Mouse (Mus musculus): ENCODE measurements around the gene Prss57. TPM values are rescaled to one million over a fixed set of nuclear protein-coding genes. Genes with fewer than 3 reads are reported as not detected.
A peak's percentile ranks its signal among the peaks of the same experiment; 100 is the strongest.

Prss57 gene
- polyA plus RNA-seq (2012; ENCODE audit: insufficient read depth, insufficient read length, missing spikeins) = not detected in 2 replicates

- H3K27ac ChIP-seq (replicated peaks; ENCODE audit: low read depth, low read length) = no peak within 1 kb of the TSS
- H3K4me3 ChIP-seq (ENCODE audit: insufficient read depth, low read depth, low read length) = no peak within 1 kb of the TSS
- peaks cover 6% of the 10 kb centered on the region; the same call in 1 of the 2 replicates for H3K4me1 ChIP-seq (ENCODE audit: control insufficient read depth, insufficient read depth, insufficient read length, low read length)
Measured at GRCm38 (mm10) chr10:79790861-79791260, at the start of gene Prss57. Gene Prss57, minus strand, starts transcription at chr10:79790961.

GRCm38 (mm10) chr10:79840091-79840490 is 49.3 kb upstream of the Prss57 start:
- H3K4me1 ChIP-seq (ENCODE audit: control insufficient read depth, insufficient read depth, insufficient read length, low read length) = peaks cover 3% of the 10 kb centered on the region; the same call in 1 of the 2 replicates
- H3K4me3 ChIP-seq (ENCODE audit: insufficient read depth, low read depth, low read length) = 0 out of 2 replicates have a peak overlapping the region, but pooled peaks have one; percentile 57
- H3K27ac ChIP-seq (replicated peaks; ENCODE audit: low read depth, low read length) = peak overlapping the region; percentile 99

- Histone ChIP-seq H3K4me3 (ENCODE audit: insufficient read depth, low read depth, low read length) (no peak overlapping the region), H3K27ac (replicated peaks; ENCODE audit: low read depth, low read length) (peak overlapping the region; percentile 75), H3K4me1 (ENCODE audit: control insufficient read depth, insufficient read depth, insufficient read length, low read length) (peaks cover 3% of the 10 kb centered on the region; the same call in 1 of the 2 replicates)
Measured at GRCm38 (mm10) chr10:79838151-79838550, 47.4 kb upstream of the Prss57 start.

- H3K4me1 ChIP-seq (ENCODE audit: control insufficient read depth, insufficient read depth, insufficient read length, low read length) = peaks cover 3% of the 10 kb centered on the region; the same call in 1 of the 2 replicates
- no peak overlapping the region for H3K4me3 ChIP-seq (ENCODE audit: insufficient read depth, low read depth, low read length)
- no peak overlapping the region for H3K27ac ChIP-seq (replicated peaks; ENCODE audit: low read depth, low read length)
Measured at GRCm38 (mm10) chr10:79836918-79837317, 46.2 kb upstream of the Prss57 start.

- Histone ChIP-seq H3K4me3 (ENCODE audit: insufficient read depth, low read depth, low read length) (no peak overlapping the region), H3K27ac (replicated peaks; ENCODE audit: low read depth, low read length) (no peak overlapping the region), H3K4me1 (ENCODE audit: control insufficient read depth, insufficient read depth, insufficient read length, low read length) (no peaks in the 10 kb centered on the region)
Measured at GRCm38 (mm10) chr10:79834769-79835398, 44.1 kb upstream of the Prss57 start.

- H3K4me3 ChIP-seq (ENCODE audit: insufficient read depth, low read depth, low read length) = no peak overlapping the region
- no peaks in the 10 kb centered on the region for H3K4me1 ChIP-seq (ENCODE audit: control insufficient read depth, insufficient read depth, insufficient read length, low read length)
- no peak overlapping the region for H3K27ac ChIP-seq (replicated peaks; ENCODE audit: low read depth, low read length)
Measured at GRCm38 (mm10) chr10:79832786-79833181, 42.0 kb upstream of the Prss57 start.

- H3K27ac ChIP-seq (replicated peaks; ENCODE audit: low read depth, low read length) = no peak overlapping the region
- H3K4me3 ChIP-seq (ENCODE audit: insufficient read depth, low read depth, low read length) = no peak overlapping the region
- H3K4me1 ChIP-seq (ENCODE audit: control insufficient read depth, insufficient read depth, insufficient read length, low read length) = no peaks in the 10 kb centered on the region
Measured at GRCm38 (mm10) chr10:79832026-79832785, 41.4 kb upstream of the Prss57 start.

GRCm38 (mm10) chr10:79831583-79831982 is 40.8 kb upstream of the Prss57 start:
- Histone ChIP-seq H3K4me1 (ENCODE audit: control insufficient read depth, insufficient read depth, insufficient read length, low read length) (no peaks in the 10 kb centered on the region), H3K4me3 (ENCODE audit: insufficient read depth, low read depth, low read length) (no peak overlapping the region), H3K27ac (replicated peaks; ENCODE audit: low read depth, low read length) (no peak overlapping the region)

- Histone ChIP-seq H3K27ac (replicated peaks; ENCODE audit: low read depth, low read length) (0 out of 2 replicates have a peak overlapping the region, but pooled peaks have one; percentile 23), H3K4me3 (ENCODE audit: insufficient read depth, low read depth, low read length) (no peak overlapping the region), H3K4me1 (ENCODE audit: control insufficient read depth, insufficient read depth, insufficient read length, low read length) (peaks cover 4% of the 10 kb centered on the region; the same call in 1 of the 2 replicates)
Measured at GRCm38 (mm10) chr10:79824413-79824812, 33.7 kb upstream of the Prss57 start.

GRCm38 (mm10) chr10:79823011-79823410 is 32.2 kb upstream of the Prss57 start:
- Histone ChIP-seq H3K4me1 (ENCODE audit: control insufficient read depth, insufficient read depth, insufficient read length, low read length) (peaks cover 4% of the 10 kb centered on the region; the same call in 1 of the 2 replicates), H3K4me3 (ENCODE audit: insufficient read depth, low read depth, low read length) (no peak overlapping the region), H3K27ac (replicated peaks; ENCODE audit: low read depth, low read length) (no peak overlapping the region)

- Histone ChIP-seq H3K4me3 (ENCODE audit: insufficient read depth, low read depth, low read length) (no peak overlapping the region), H3K4me1 (ENCODE audit: control insufficient read depth, insufficient read depth, insufficient read length, low read length) (peaks cover 4% of the 10 kb centered on the region; the same call in 1 of the 2 replicates), H3K27ac (replicated peaks; ENCODE audit: low read depth, low read length) (no peak overlapping the region)
Measured at GRCm38 (mm10) chr10:79822372-79822771, 31.6 kb upstream of the Prss57 start.

GRCm38 (mm10) chr10:79821731-79822130 is 31.0 kb upstream of the Prss57 start:
- Histone ChIP-seq H3K4me3 (ENCODE audit: insufficient read depth, low read depth, low read length) (no peak overlapping the region), H3K4me1 (ENCODE audit: control insufficient read depth, insufficient read depth, insufficient read length, low read length) (peaks cover 4% of the 10 kb centered on the region; the same call in 1 of the 2 replicates), H3K27ac (replicated peaks; ENCODE audit: low read depth, low read length) (no peak overlapping the region)

GRCm38 (mm10) chr10:79820782-79821181 is 30.0 kb upstream of the Prss57 start, which contains the start of gene Misp:
Gene Misp, plus strand, starts transcription at chr10:79820989.
- Histone ChIP-seq H3K27ac (replicated peaks; ENCODE audit: low read depth, low read length) (no peak within 1 kb of the TSS), H3K4me3 (ENCODE audit: insufficient read depth, low read depth, low read length) (no peak within 1 kb of the TSS), H3K4me1 (ENCODE audit: control insufficient read depth, insufficient read depth, insufficient read length, low read length) (peaks cover 4% of the 10 kb centered on the region; the same call in 1 of the 2 replicates)

- Histone ChIP-seq H3K4me3 (ENCODE audit: insufficient read depth, low read depth, low read length) (no peak overlapping the region), H3K4me1 (ENCODE audit: control insufficient read depth, insufficient read depth, insufficient read length, low read length) (peaks cover 4% of the 10 kb centered on the region; the same call in 1 of the 2 replicates), H3K27ac (replicated peaks; ENCODE audit: low read depth, low read length) (no peak overlapping the region)
Measured at GRCm38 (mm10) chr10:79820277-79820676, 29.5 kb upstream of the Prss57 start.

GRCm38 (mm10) chr10:79819606-79820005 is 28.8 kb upstream of the Prss57 start:
- Histone ChIP-seq H3K27ac (replicated peaks; ENCODE audit: low read depth, low read length) (no peak overlapping the region), H3K4me3 (ENCODE audit: insufficient read depth, low read depth, low read length) (no peak overlapping the region), H3K4me1 (ENCODE audit: control insufficient read depth, insufficient read depth, insufficient read length, low read length) (peaks cover 2% of the 10 kb centered on the region; the same call in 1 of the 2 replicates)
